8 mouse cellular contexts compared by ENCODE assay signal in the genomic region with DNA sequence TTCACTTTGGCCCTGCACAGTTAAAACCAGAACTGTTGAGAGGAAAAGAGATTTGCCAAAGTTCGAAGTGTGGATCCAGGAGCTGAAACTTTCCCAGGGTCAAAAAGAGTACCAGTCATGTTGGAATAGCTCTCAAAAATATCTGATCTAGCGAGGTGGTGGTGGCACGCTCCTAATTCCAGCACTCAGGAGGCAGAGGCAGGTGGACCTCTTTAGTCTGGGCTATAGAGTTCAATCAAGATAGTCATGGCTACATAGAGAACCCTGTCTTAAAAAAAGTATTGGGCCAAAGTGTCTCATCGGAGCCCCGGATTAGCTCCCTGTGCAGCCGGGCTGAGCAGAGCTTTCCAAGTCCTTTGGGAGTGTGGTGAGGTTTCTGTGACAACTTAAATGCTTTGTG. TPM values are rescaled to one million over a fixed set of nuclear protein-coding genes. Genes with fewer than 3 reads are reported as not detected.
DNase-seq lines count a peak whose midpoint lies in the region; ATAC-seq and TF ChIP-seq lines count a peak whose summit lies in the region.

No protein-coding gene starts in this region.

- no peaks in the 10 kb centered on the region for H3K36me3 ChIP-seq in embryonic facial prominence, embryonic 13.5 days
- no peaks in the 10 kb centered on the region for H3K36me3 ChIP-seq in intestine, embryonic 14.5 days (ENCODE audit: control insufficient read depth, insufficient read depth, low read length)
- no peaks in the 10 kb centered on the region for H3K36me3 ChIP-seq in midbrain, postnatal 0 days (ENCODE audit: insufficient read depth, low read length)

- H3K4me1 ChIP-seq in embryonic facial prominence, embryonic 13.5 days = peaks cover 34% of the 10 kb centered on the region
- H3K4me1 ChIP-seq in intestine, embryonic 14.5 days (replicated peaks; ENCODE audit: control insufficient read depth, insufficient read depth, low read length) = peaks cover 27% of the 10 kb centered on the region
- peaks cover 31% of the 10 kb centered on the region for H3K4me1 ChIP-seq in midbrain, postnatal 0 days (ENCODE audit: insufficient read depth, low read length)

- H3K9ac ChIP-seq in embryonic facial prominence, embryonic 13.5 days = peak overlapping the region; percentile 93
- H3K9ac ChIP-seq in intestine, embryonic 14.5 days (ENCODE audit: low read length) = peak overlapping the region; percentile 93
- peak overlapping the region; percentile 84; the same call in 1 of the 2 replicates for H3K9ac ChIP-seq in midbrain, postnatal 0 days (replicated peaks; ENCODE audit: low read length, poor library complexity, severe bottlenecking)

- H3K9me3 ChIP-seq in embryonic facial prominence, embryonic 13.5 days = no peaks in the 10 kb centered on the region
- H3K9me3 ChIP-seq in intestine, embryonic 14.5 days (ENCODE audit: control insufficient read depth, low read length) = no peaks in the 10 kb centered on the region
- no peaks in the 10 kb centered on the region for H3K9me3 ChIP-seq in midbrain, postnatal 0 days (ENCODE audit: low read length)

- no peak for ATAC-seq in embryonic facial prominence, embryonic 13.5 days (ENCODE audit: insufficient number of reproducible peaks, insufficient read depth, low FRiP score, low TSS enrichment, low read depth)
- ATAC-seq in intestine, embryonic 14.5 days (replicated peaks; ENCODE audit: low FRiP score, low TSS enrichment, low read depth) = no peak
- no peak for ATAC-seq in midbrain, postnatal 0 days (ENCODE audit: low FRiP score)

- DNase-seq in layer of hippocampus, adult 2 months (ENCODE audit: low spot score in 2 of 2) = no peak
- no peak for DNase-seq in layer of hippocampus, postnatal 36 days
- DNase-seq in intestine, embryonic 14.5 days (ENCODE audit: low spot score) = no peak
- no peak for DNase-seq in midbrain, postnatal 0 days (ENCODE audit: low spot score)
- no peak for DNase-seq in cerebellum, adult 9-11 months
- no peak for DNase-seq in frontal cortex, adult 2 months (ENCODE audit: extremely low spot score in 1 of 2, low spot score in 1 of 2)
- DNase-seq in frontal cortex, postnatal 36 days (ENCODE audit: low spot score in 2 of 2) = no peak

- peak overlapping the region; percentile 97; the same call in 1 of the 2 replicates for H3K27ac ChIP-seq in layer of hippocampus, adult 2 months
- peak overlapping the region; percentile 97; the same call in 1 of the 2 replicates for H3K27ac ChIP-seq in embryonic facial prominence, embryonic 13.5 days
- H3K27ac ChIP-seq in intestine, embryonic 14.5 days (ENCODE audit: low read depth) = 0 out of 2 replicates have a peak overlapping the region, but pooled peaks have one; percentile 93
- peak overlapping the region; percentile 99; the same call in 1 of the 2 replicates for H3K27ac ChIP-seq in midbrain, postnatal 0 days (ENCODE audit: low read depth, low read length)

- 66% methylated on average over 6 of the region's 6 CpGs for WGBS in embryonic facial prominence, embryonic 13.5 days
- WGBS in intestine, embryonic 14.5 days = 72% methylated on average over 6 of the region's 6 CpGs
- 42% methylated on average over 6 of the region's 6 CpGs for WGBS in midbrain, postnatal 0 days

- no peaks in the 10 kb centered on the region for H3K27me3 ChIP-seq in embryonic facial prominence, embryonic 13.5 days
- no peaks in the 10 kb centered on the region for H3K27me3 ChIP-seq in intestine, embryonic 14.5 days (replicated peaks; ENCODE audit: control insufficient read depth, insufficient read depth, low read length)
- no peaks in the 10 kb centered on the region for H3K27me3 ChIP-seq in midbrain, postnatal 0 days (ENCODE audit: insufficient read depth, low read length)

- no peak for TF ChIP-seq CTCF in layer of hippocampus, adult 2 months (conservative IDR thresholded peaks at IDR 0.05)
- no peak for TF ChIP-seq CTCF in midbrain, postnatal 0 days (IDR thresholded peaks at IDR 0.05)

- H3K4me3 ChIP-seq in layer of hippocampus, adult 2 months = peak overlapping the region; percentile 81
- H3K4me3 ChIP-seq in embryonic facial prominence, embryonic 13.5 days = peak overlapping the region; percentile 83
- peak overlapping the region; percentile 77 for H3K4me3 ChIP-seq in intestine, embryonic 14.5 days (ENCODE audit: low read depth, low read length)
- peak overlapping the region; percentile 85 for H3K4me3 ChIP-seq in midbrain, postnatal 0 days (ENCODE audit: low read depth, low read length)

- H3K4me2 ChIP-seq in embryonic facial prominence, embryonic 13.5 days = peak overlapping the region; percentile 88
- peak overlapping the region; percentile 72 for H3K4me2 ChIP-seq in intestine, embryonic 14.5 days (ENCODE audit: low read length)
- H3K4me2 ChIP-seq in midbrain, postnatal 0 days (ENCODE audit: low read depth, low read length, poor library complexity, severe bottlenecking) = peak overlapping the region; percentile 89

RNA-seq across cellular contexts. Expression of a gene that starts 1.7 kb away (rescaled TPM):
- 10 to 100 TPM; 13.6 to 14.6 TPM for total RNA-seq in layer of hippocampus, adult 2 months (2021)
- total RNA-seq in layer of hippocampus, postnatal 36 days (2021) = 10 to 100 TPM; 14.6 to 17.2 TPM
- polyA plus RNA-seq in embryonic facial prominence, embryonic 13.5 days (2015; fragmentation: Nextera tagmentation; extraction: Ambion mirVana) = 26.5 and 27.8 TPM in 2 replicates
- polyA plus RNA-seq in intestine, embryonic 14.5 days (2014; fragmentation: Nextera tagmentation; extraction: Ambion mirVana) = 39.4 and 43.5 TPM in 2 replicates
- total RNA-seq in midbrain, postnatal 0 days (2014; rRNA removed) = 18.3 and 22.7 TPM in 2 replicates
- 14.3 and 14.9 TPM in 2 replicates for polyA plus RNA-seq in midbrain, postnatal 0 days (2015; fragmentation: Nextera tagmentation; extraction: Ambion mirVana)
- polyA plus RNA-seq in frontal cortex, adult 2 months (2012; rRNA removed) = 27.2 and 31.0 TPM in 2 replicates

RNA-seq across cellular contexts. Expression of a gene that starts 46.4 kb away (rescaled TPM):
- 100 to 1,000 TPM; 257 to 258 TPM for total RNA-seq in layer of hippocampus, adult 2 months (2021)
- 100 to 1,000 TPM; 267 to 275 TPM for total RNA-seq in layer of hippocampus, postnatal 36 days (2021)
- polyA plus RNA-seq in embryonic facial prominence, embryonic 13.5 days (2015; fragmentation: Nextera tagmentation; extraction: Ambion mirVana) = 237 and 238 TPM in 2 replicates
- 386 and 427 TPM in 2 replicates for polyA plus RNA-seq in intestine, embryonic 14.5 days (2014; fragmentation: Nextera tagmentation; extraction: Ambion mirVana)
- 221 and 257 TPM in 2 replicates for total RNA-seq in midbrain, postnatal 0 days (2014; rRNA removed)
- polyA plus RNA-seq in midbrain, postnatal 0 days (2015; fragmentation: Nextera tagmentation; extraction: Ambion mirVana) = 513 and 552 TPM in 2 replicates
- polyA plus RNA-seq in frontal cortex, adult 2 months (2012; rRNA removed) = 313 and 363 TPM in 2 replicates

RNA-seq across cellular contexts. Expression of a gene that starts 46.5 kb away (rescaled TPM):
- total RNA-seq in layer of hippocampus, adult 2 months (2021) = 10 to 100 TPM; 25.9 to 29.9 TPM
- total RNA-seq in layer of hippocampus, postnatal 36 days (2021) = 10 to 100 TPM; 19.5 to 22.6 TPM
- polyA plus RNA-seq in embryonic facial prominence, embryonic 13.5 days (2015; fragmentation: Nextera tagmentation; extraction: Ambion mirVana) = 35.7 and 39.0 TPM in 2 replicates
- 49.1 and 53.1 TPM in 2 replicates for polyA plus RNA-seq in intestine, embryonic 14.5 days (2014; fragmentation: Nextera tagmentation; extraction: Ambion mirVana)
- total RNA-seq in midbrain, postnatal 0 days (2014; rRNA removed) = 66.0 and 66.8 TPM in 2 replicates
- 27.0 and 29.3 TPM in 2 replicates for polyA plus RNA-seq in midbrain, postnatal 0 days (2015; fragmentation: Nextera tagmentation; extraction: Ambion mirVana)
- polyA plus RNA-seq in frontal cortex, adult 2 months (2012; rRNA removed) = 24.8 and 30.3 TPM in 2 replicates
